Mouse (Mus musculus) heart, postnatal 0 days (tissue): Measurements from ENCODE around the gene Nup153. TPM values are rescaled to one million over a fixed set of nuclear protein-coding genes. Genes with fewer than 3 reads are reported as not detected.

ENCODE experiments used
- ATAC-seq: fragments of 200-750 bp; cut with Nextera tagmentation; 2 replicates; pipeline ENCODE4 v1.8.0; 2017; ENCODE audit warnings: low read depth, moderate number of reproducible peaks, moderate library complexity; ENCODE audit not compliant: insufficient read depth
- DNase-seq: peaks from one replicate; pipeline ENCODE4 v3.0.0-alpha.2; 2016; ENCODE audit warnings: low spot score
- H3K27ac ChIP-seq: fragments of 300-500 bp; sonication (generic); 2 replicates; pipeline ENCODE4 v1.5.1; 2014; ENCODE audit warnings: low read depth, mild to moderate bottlenecking
- H3K27me3 ChIP-seq: fragments of 300-500 bp; sonication (generic); 2 replicates; pipeline ENCODE4 v1.6.1; 2014; ENCODE audit warnings: low read length, mixed read lengths; ENCODE audit not compliant: control insufficient read depth, insufficient read depth
- H3K36me3 ChIP-seq: fragments of 300-500 bp; sonication (generic); replicated peaks from 2 replicates; pipeline ENCODE4 v1.6.1; 2014; ENCODE audit warnings: low read length, mixed read lengths; ENCODE audit not compliant: control insufficient read depth, insufficient read depth
- H3K4me1 ChIP-seq: fragments of 300-500 bp; sonication (generic); 2 replicates; pipeline ENCODE4 v1.6.1; 2014; ENCODE audit warnings: antibody characterized with exemption; ENCODE audit not compliant: control insufficient read depth, insufficient read depth
- H3K4me2 ChIP-seq: fragments of 300-500 bp; sonication (generic); 2 replicates; pipeline ENCODE4 v1.6.1; 2014; ENCODE audit warnings: low read depth, mild to moderate bottlenecking, low read length, moderate library complexity
- H3K4me3 ChIP-seq: fragments of 300-500 bp; sonication (generic); 2 replicates; pipeline ENCODE4 v1.5.1; 2014; ENCODE audit warnings: low read depth, low read length
- H3K9ac ChIP-seq: fragments of 300-500 bp; sonication (generic); replicated peaks from 2 replicates; pipeline ENCODE4 v1.6.1; 2014; ENCODE audit warnings: low read depth, low read length, mixed read lengths
- H3K9me3 ChIP-seq: fragments of 300-500 bp; sonication (generic); replicated peaks from 2 replicates; pipeline ENCODE4 v1.6.1; 2016; ENCODE audit warnings: low read length; ENCODE audit not compliant: control insufficient read depth
- CTCF ChIP-seq: IDR thresholded peaks from 2 replicates; pipeline ENCODE4 v1.5.1; 2016; ENCODE audit warnings: antibody characterized with exemption, control low read depth, low read depth
- EP300 ChIP-seq: IDR thresholded peaks from 2 replicates; pipeline ENCODE4 v1.6.1; 2016; ENCODE audit warnings: antibody characterized with exemption, low read depth
- WGBS: fragments of 180-500 bp; shearing (Covaris S2); extraction: QIAGEN DNeasy Blood & Tissue Kit; methylation state at CpG from one replicate; pipeline ENCODE4 v1.1.7; 2014; 5-methylcytosine and 5-hydroxymethylcytosine counted together
- polyA plus RNA-seq: library from polyadenylated mRNA; unstranded; fragments of >200 nt; fragmentation: Nextera tagmentation; extraction: Ambion mirVana; gene quantifications from 2 replicates; pipeline ENCODE4 v1.2.1, GENCODE M21; 2015
- total RNA-seq: library from RNA; depleted of rRNA; stranded (reverse); fragments of >200 nt; gene quantifications from 2 replicates; pipeline ENCODE4 v1.2.3, GENCODE M21; 2014; ENCODE audit warnings: low replicate concordance; rRNA removed

The Nup153 gene
- total and polyA plus RNA-seq, 2 experiments from 2014 or later: 5.3 to 26.6 TPM

DNA sequence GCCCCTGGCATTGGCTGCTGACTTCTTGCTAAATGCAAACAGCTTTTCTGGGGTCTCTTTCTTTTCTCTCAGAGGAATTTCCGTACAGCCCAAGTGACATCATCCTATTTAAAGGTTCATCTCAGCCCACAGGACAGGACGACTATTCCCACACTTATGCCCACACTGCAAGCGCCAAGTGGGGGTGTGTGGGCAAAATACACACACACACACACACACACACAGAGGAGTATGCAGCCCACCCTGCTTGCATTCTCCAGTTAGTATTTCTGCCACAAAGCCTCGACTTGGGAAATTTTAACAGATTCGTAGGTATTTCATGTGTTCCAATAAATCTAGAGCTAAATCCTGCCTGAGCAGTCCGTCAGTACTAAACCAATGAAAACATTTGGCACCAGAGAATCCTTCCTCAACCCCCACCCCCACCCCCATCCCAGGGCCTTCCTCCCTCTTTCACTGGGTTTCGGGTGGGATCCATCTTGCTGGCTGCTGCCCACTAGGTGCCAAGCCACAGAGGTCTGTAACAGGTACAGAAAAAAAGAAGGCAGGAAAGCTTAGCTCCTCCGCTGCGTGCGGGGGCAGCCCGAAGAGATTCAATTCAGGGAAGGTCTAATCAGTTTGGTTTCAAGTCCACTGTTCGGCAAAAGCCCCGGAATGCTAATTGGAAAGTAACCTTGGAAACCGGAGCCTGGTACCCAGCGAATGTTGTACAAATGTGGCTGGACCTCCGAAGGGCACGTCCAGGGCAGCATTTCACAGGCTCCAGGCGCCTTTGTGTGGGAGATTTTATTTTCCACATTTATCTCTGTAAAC is 94.2 kb downstream of the Nup153 start:
- peaks cover 50% of the 10 kb centered on the region for H3K36me3 ChIP-seq
- no peak overlapping the region for H3K27ac ChIP-seq
- TF ChIP-seq CTCF (no peak), EP300 (no peak)
- H3K9me3 ChIP-seq: no peaks in the 10 kb centered on the region
- DNase-seq (no peak), ATAC-seq (no peak)
- H3K9ac ChIP-seq: no peak overlapping the region
- 70% methylated on average over 18 of the region's 18 CpGs for WGBS
- H3K4me1 ChIP-seq: no peaks in the 10 kb centered on the region
- no peak overlapping the region for H3K4me3 ChIP-seq
- H3K27me3 ChIP-seq: no peaks in the 10 kb centered on the region
- no peak overlapping the region for H3K4me2 ChIP-seq

DNA sequence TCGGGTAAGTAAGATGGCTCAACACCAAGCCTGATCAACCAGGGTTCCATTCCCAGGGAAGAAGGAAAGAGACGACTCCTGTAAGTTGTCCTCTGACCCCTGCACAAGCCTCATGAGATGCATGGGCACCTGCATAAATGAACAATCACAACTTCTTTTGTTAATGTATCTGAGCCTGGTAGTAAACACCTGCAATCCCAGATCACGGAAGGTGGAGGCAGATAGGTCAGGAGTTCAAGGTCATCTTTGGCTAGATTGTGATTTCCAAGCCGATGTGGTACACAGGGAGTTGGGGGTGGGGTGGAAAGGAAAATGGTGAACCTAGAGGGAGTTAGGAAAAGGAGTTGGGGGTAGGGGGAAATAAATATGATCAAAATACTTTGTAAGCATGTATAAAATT is 94.9 kb downstream of the Nup153 start:
- H3K27ac ChIP-seq: no peak overlapping the region
- no peak overlapping the region for H3K4me3 ChIP-seq
- H3K9me3 ChIP-seq: no peaks in the 10 kb centered on the region
- H3K27me3 ChIP-seq: no peaks in the 10 kb centered on the region
- H3K4me2 ChIP-seq: no peak overlapping the region
- H3K9ac ChIP-seq: no peak overlapping the region
- no peaks in the 10 kb centered on the region for H3K4me1 ChIP-seq
- TF ChIP-seq EP300 (no peak), CTCF (no peak)
- DNase-seq (no peak), ATAC-seq (no peak)
- WGBS: 44% methylated on average over 4 of the region's 4 CpGs
- peaks cover 44% of the 10 kb centered on the region for H3K36me3 ChIP-seq

Other genes starting within 250 kb of the Nup153 start
- gene Cap2, start 226.1 kb downstream of the Nup153 start, total RNA-seq: 182 and 257 TPM in 2 replicates
- 144 and 146 TPM in 2 replicates for gene Cap2, start 226.1 kb downstream of the Nup153 start, polyA plus RNA-seq
- gene Fam8a1, start 58.4 kb downstream of the Nup153 start, total RNA-seq: 15.5 and 24.9 TPM in 2 replicates
- gene Fam8a1, start 58.4 kb downstream of the Nup153 start, polyA plus RNA-seq: 8.0 and 8.5 TPM in 2 replicates
- gene Kif13a, start 201.9 kb upstream of the Nup153 start, total RNA-seq: 48.7 and 81.8 TPM in 2 replicates
- gene Kif13a, start 201.9 kb upstream of the Nup153 start, polyA plus RNA-seq: 29.8 and 36.7 TPM in 2 replicates